Mouse (Mus musculus): ENCODE results near the gene Rad51b.

DNA sequence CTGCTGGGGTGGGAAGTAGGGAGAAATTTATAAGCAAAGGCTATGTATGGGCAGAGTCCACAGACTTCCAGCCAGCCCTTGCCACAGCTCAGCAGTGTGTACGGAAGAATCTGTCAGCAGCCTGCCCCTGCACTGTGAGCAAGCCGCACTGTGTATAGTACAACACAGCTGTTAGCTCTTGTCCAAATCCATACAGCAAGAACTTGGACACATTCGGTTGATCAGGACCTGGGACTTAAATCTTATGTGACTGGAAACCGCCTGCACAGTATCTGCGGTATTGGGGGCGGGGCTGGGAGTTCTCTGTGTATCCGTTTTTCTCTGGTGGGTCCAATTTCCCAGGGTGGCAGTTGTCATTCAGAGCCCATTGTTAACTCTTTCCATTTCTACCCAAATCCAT is 545.2 kb downstream of the Rad51b start:
- TF ChIP-seq POLR2A (IDR thresholded peaks at IDR 0.05; ENCODE audit: insufficient read depth, low read length) (no peak), CTCF (IDR thresholded peaks at IDR 0.05; ENCODE audit: low read depth, low read length) (no peak), EP300 (IDR thresholded peaks at IDR 0.05; ENCODE audit: insufficient read depth, low read depth, low read length) (no peak)
